Mouse (Mus musculus) liver, postnatal 0 days (tissue): ENCODE data around the gene Il12a. TPM values are rescaled to one million over a fixed set of nuclear protein-coding genes. Genes with fewer than 3 reads are reported as not detected.

Source experiments
- ATAC-seq: fragments of 200-750 bp; cut with Nextera tagmentation; 2 replicates; pipeline ENCODE4 v1.8.0; 2017; ENCODE audit warnings: mild to moderate bottlenecking, moderate library complexity
- DNase-seq: peaks from one replicate; pipeline ENCODE4 v3.0.0-alpha.2; 2016
- H3K27ac ChIP-seq: fragments of 300-500 bp; sonication (generic); 2 replicates; pipeline ENCODE4 v1.5.1; 2014; ENCODE audit warnings: antibody characterized with exemption, moderate library complexity, mild to moderate bottlenecking, low read depth
- H3K27me3 ChIP-seq: fragments of 300-500 bp; sonication (generic); 2 replicates; pipeline ENCODE4 v1.6.1; 2014; ENCODE audit warnings: low read length, control low read depth, mixed read lengths; ENCODE audit not compliant: insufficient read depth
- H3K36me3 ChIP-seq: fragments of 300-500 bp; sonication (generic); replicated peaks from 2 replicates; pipeline ENCODE4 v1.6.1; 2014; ENCODE audit warnings: mild to moderate bottlenecking, control low read depth, low read length, moderate library complexity, mixed read lengths; ENCODE audit not compliant: insufficient read depth
- H3K4me1 ChIP-seq: fragments of 300-500 bp; sonication (generic); 2 replicates; pipeline ENCODE4 v1.6.1; 2014; ENCODE audit warnings: antibody characterized with exemption, mild to moderate bottlenecking, control low read depth; ENCODE audit not compliant: insufficient read depth
- H3K4me2 ChIP-seq: fragments of 300-500 bp; sonication (generic); 2 replicates; pipeline ENCODE4 v1.6.1; 2014; ENCODE audit warnings: low read depth, mild to moderate bottlenecking, low read length, moderate library complexity, mixed read lengths
- H3K4me3 ChIP-seq: fragments of 300-500 bp; sonication (generic); 2 replicates; pipeline ENCODE4 v1.5.1; 2014; ENCODE audit warnings: low read depth, low read length
- H3K9ac ChIP-seq: fragments of 300-500 bp; sonication (generic); replicated peaks from 2 replicates; pipeline ENCODE4 v1.6.1; 2014; ENCODE audit warnings: mild to moderate bottlenecking, moderate library complexity
- H3K9me3 ChIP-seq: fragments of 300-500 bp; sonication (generic); 2 replicates; pipeline ENCODE4 v1.6.1; 2016; ENCODE audit warnings: mild to moderate bottlenecking, control low read depth, low read length, mixed read lengths
- CTCF ChIP-seq: sonication (generic); IDR thresholded peaks from 2 replicates; pipeline ENCODE4 v1.5.1; 2016; ENCODE audit warnings: antibody characterized with exemption, low read depth
- EP300 ChIP-seq: IDR thresholded peaks from 2 replicates; pipeline ENCODE4 v1.6.1; 2016; ENCODE audit warnings: antibody characterized with exemption, low read depth, mild to moderate bottlenecking
- WGBS: fragments of 180-500 bp; shearing (Covaris S2); extraction: QIAGEN DNeasy Blood & Tissue Kit; methylation state at CpG from one replicate; pipeline ENCODE4 v1.1.7; 2014; ENCODE audit not compliant: insufficient replicate concordance; 5-methylcytosine and 5-hydroxymethylcytosine counted together
- polyA plus RNA-seq: library from polyadenylated mRNA; unstranded; fragments of >200 nt; fragmentation: Nextera tagmentation; extraction: Ambion mirVana; gene quantifications from 2 replicates; pipeline ENCODE4 v1.2.1, GENCODE M21; 2015

Gene Il12a
- polyA plus RNA-seq, 1 experiment from 2014 or later, result 3.2 TPM

DNA sequence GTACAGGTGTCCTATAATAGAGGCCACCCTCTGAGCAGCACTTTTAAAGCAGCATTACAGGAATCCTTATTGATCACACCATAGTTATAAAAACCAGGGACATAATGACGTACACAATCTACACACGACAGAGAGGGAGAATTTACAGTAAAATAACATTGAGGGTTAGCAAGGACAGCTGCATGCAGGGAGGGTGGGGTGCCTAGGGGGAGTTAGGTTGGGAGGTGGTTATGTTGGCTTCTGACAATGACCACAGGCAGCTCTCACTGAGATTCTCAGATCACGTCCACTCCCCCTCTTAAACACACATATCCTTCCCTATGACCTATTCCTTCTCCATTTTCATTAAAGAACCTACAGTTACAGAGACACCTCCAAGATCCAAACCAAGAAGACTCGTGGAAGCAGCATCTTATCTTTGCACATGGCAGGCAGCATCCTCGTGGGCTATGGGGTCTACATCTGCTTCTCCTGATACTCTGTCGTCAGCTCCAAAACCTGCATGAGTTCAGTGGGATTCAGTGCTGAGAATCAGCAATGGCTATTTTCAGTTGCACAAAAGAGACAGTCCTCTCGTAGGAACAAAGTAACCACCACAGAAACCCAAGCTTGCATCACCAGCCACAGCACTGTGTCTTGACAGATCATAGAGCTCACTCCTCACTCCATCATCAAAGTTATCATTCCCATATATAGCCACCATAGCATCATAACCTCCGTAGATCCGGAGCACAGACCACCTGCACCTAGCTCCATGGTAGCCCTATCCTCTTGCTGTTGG lies 11.4 kb upstream of the Il12a start:
- H3K27ac ChIP-seq, result no peak overlapping the region
- no peak overlapping the region for H3K4me2 ChIP-seq
- H3K36me3 ChIP-seq, result no peaks in the 10 kb centered on the region
- DNase-seq, result no peak
- WGBS, result 55% methylated on average over 9 of the region's 9 CpGs
- H3K27me3 ChIP-seq, result no peaks in the 10 kb centered on the region
- no peaks in the 10 kb centered on the region for H3K9me3 ChIP-seq
- no peak overlapping the region for H3K4me3 ChIP-seq
- ATAC-seq, result no peak
- H3K4me1 ChIP-seq, result peaks cover 20% of the 10 kb centered on the region
- TF ChIP-seq EP300 (no peak), CTCF (no peak)
- H3K9ac ChIP-seq, result no peak overlapping the region

DNA sequence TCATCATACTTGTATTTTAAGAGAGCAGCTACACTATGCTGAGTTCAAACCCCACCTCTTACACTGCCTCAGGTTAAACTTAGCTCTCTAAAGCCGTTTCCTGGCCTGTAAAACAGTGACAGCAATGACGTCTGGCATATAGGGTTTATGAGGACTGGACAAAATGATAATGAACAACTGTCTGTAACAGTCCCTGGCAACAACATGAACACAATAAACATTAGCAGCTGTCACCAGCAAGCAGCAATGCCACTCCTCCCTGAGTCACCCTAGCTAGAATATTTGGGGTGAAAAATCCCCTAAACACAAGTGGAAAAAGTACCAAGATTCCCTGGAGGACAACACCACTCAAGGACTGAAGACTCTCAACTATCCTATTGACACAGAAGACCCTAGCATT lies 6.9 kb upstream of the Il12a start:
- Histone ChIP-seq H3K36me3 (no peaks in the 10 kb centered on the region), H3K4me3 (no peak overlapping the region), H3K9me3 (no peaks in the 10 kb centered on the region), H3K4me2 (no peak overlapping the region), H3K9ac (no peak overlapping the region), H3K4me1 (0 out of 2 replicates have a peak, but pooled peaks cover under 1% of the 10 kb centered on the region), H3K27me3 (no peaks in the 10 kb centered on the region), H3K27ac (no peak overlapping the region)
- 33% methylated on average over 2 of the region's 2 CpGs for WGBS
- TF ChIP-seq CTCF (no peak), EP300 (no peak)
- no peak for DNase-seq
- no peak for ATAC-seq

DNA sequence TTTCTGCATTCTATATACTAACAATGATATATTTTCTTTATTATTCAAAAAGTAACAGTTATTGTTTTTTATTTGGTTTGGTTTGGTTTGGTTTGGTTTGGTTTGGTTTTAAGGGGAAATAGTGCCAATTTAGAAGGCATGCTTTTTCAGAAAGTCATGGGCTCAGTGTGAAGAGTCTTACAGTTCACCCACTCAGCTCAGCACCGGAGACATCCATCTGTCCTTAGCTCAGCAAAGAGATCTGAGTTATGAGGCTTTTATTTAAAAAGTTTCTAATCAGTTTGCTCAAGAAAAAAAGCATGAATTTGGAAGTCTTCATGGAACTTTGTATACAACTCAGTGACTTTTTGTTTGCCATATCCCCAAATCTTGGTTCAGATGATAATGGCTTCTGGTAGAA lies 6.2 kb upstream of the Il12a start:
- Histone ChIP-seq H3K9me3 (no peaks in the 10 kb centered on the region), H3K4me3 (no peak overlapping the region), H3K4me2 (no peak overlapping the region), H3K27me3 (no peaks in the 10 kb centered on the region), H3K27ac (no peak overlapping the region), H3K9ac (no peak overlapping the region), H3K36me3 (no peaks in the 10 kb centered on the region), H3K4me1 (no peaks in the 10 kb centered on the region)
- 85% methylated on average over 1 of the region's 1 CpGs for WGBS
- DNase-seq (no peak), ATAC-seq (no peak)
- no peak for TF ChIP-seq CTCF
- no peak for TF ChIP-seq EP300

DNA sequence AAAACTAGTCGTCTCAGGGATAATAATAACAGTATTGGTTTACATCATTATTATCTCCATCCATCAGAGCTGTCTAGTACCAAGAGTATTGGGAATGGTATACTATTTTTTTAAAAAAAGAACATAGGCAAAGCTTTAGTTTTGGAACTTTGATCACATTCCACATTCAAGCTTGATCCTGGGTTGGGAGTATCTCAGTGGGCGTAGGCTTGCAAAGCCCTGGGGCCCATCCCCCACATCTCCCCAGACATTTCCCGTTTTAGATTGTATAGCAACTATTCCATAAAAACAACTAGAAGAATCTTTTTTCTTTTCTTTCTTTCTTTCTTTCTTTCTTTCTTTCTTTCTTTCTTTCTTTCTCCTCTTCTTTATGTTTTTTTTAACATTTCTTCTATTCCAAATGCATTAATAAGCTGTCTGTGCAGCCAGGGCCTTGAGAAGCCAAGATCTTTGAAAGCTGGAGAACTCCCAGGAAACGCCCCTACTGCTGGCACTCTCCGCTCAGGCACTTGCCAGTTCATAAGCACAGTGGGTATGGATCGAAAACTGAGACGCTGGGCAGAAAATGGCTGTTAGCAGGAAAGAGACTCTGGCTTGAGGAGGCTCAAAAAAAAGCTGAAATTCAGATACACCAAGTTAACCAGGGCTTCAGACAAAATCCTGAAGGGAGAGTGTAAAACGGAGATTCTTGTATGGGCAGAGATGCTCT lies 3.4 kb upstream of the Il12a start:
- H3K4me3 ChIP-seq, result no peak overlapping the region
- H3K9me3 ChIP-seq, result no peaks in the 10 kb centered on the region
- H3K4me1 ChIP-seq, result no peaks in the 10 kb centered on the region; the same call in 1 of the 2 replicates
- no peak overlapping the region for H3K9ac ChIP-seq
- no peak for TF ChIP-seq EP300
- TF ChIP-seq CTCF, result no peak
- no peak overlapping the region for H3K27ac ChIP-seq
- no peak for DNase-seq
- no peaks in the 10 kb centered on the region for H3K36me3 ChIP-seq
- ATAC-seq, result no peak
- WGBS, result 66% methylated on average over 8 of the region's 8 CpGs
- H3K4me2 ChIP-seq, result no peak overlapping the region
- H3K27me3 ChIP-seq, result no peaks in the 10 kb centered on the region

DNA sequence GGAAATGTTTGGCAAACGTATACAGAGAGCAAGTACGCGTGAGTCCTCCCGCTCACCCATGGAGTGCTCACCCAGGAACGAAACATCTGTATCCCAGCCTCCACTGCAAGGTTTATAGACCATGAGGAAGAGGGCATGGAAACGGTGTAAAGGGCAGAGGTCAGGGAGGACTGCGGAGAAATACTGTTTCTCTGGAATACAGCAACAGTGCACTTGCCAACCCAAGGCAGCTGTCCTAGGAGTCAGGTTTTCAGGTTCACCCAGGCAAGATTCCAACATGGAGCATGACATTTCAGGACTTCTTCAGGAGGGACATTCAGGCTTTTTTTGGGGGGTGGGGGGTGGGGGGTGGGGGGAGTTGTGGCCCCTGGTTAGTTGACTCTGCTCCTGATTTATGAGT lies 1.1 kb upstream of the Il12a start:
- 78% methylated on average over 7 of the region's 7 CpGs for WGBS

DNA sequence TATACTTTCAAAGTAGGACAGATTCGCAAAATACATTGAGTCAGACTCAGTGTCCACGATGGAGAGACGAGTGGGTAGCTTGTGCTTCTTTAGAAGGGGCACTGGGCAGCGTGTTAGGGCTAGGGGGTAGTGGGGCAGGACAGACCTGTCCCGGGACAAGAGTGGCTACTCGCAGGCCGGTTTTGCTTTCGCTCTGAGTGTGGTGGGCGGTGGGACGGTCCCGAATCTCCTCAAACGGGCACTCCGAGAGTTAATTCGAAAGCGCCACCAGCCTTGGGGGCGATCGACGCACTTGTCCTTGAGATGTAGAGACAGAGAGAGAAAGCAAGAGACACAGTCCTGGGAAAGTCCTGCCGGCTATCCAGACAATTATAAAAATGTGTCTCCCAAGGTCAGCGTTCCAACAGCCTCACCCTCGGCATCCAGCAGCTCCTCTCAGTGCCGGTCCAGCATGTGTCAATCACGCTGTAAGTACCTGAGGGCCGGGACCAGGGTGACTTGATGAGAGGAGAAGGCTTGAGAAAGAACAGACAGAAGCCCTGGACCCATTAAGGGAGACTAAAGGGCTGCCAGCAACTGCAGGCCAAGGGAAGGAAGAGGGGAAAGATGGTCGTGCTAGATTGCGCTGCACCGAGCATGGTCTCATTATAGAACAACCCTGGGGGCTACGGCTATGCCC lies 795 bp downstream of the Il12a start:
- TF ChIP-seq CTCF (no peak), EP300 (no peak)

More for the DNA sequence above, 1.1 kb upstream of the Il12a start:
- no peak for TF ChIP-seq EP300
- DNase-seq, result no peak
- no peaks in the 10 kb centered on the region for H3K9me3 ChIP-seq
- H3K4me2 ChIP-seq, result no peak overlapping the region
- no peak overlapping the region for H3K9ac ChIP-seq
- no peak overlapping the region for H3K27ac ChIP-seq
- H3K4me1 ChIP-seq, result peaks cover 7% of the 10 kb centered on the region; the same call in 1 of the 2 replicates
- no peaks in the 10 kb centered on the region for H3K36me3 ChIP-seq
- no peak overlapping the region for H3K4me3 ChIP-seq
- no peaks in the 10 kb centered on the region for H3K27me3 ChIP-seq
- ATAC-seq, result no peak

More for the DNA sequence above, 795 bp downstream of the Il12a start:
- H3K4me3 ChIP-seq, result peak overlapping the region; percentile 45
- peak overlapping the region; percentile 61 for H3K4me2 ChIP-seq
- WGBS, result 34% methylated on average over 28 of the region's 28 CpGs
- no peak for ATAC-seq
- no peaks in the 10 kb centered on the region for H3K36me3 ChIP-seq
- no peak for DNase-seq
- H3K27ac ChIP-seq, result peak overlapping the region; percentile 76
- H3K4me1 ChIP-seq, result peaks cover 7% of the 10 kb centered on the region; the same call in 1 of the 2 replicates
- no peaks in the 10 kb centered on the region for H3K9me3 ChIP-seq
- peak overlapping the region; percentile 59 for H3K9ac ChIP-seq
- no peaks in the 10 kb centered on the region for H3K27me3 ChIP-seq
